Comparison of ENCODE assay signal across 12 mouse cellular contexts in genomic region chr15:103155366-103156321, GRCm38 (mm10). TPM values are rescaled to one million over a fixed set of nuclear protein-coding genes. Genes with fewer than 3 reads are reported as not detected.
DNase-seq lines count a peak whose midpoint lies in the region; ATAC-seq lines count a peak whose summit lies in the region.
"Had no signal": no experiment of that assay in that cellular context is flagged by ENCODE, and none has a peak within 500 bp of the region (broad histone marks: within the 10 kb centered on the region; RNA-seq: fewer than 3 reads in every experiment).

No protein-coding gene starts in this region.

- peaks cover 74% of the 10 kb centered on the region for H3K27me3 ChIP-seq in embryonic facial prominence, embryonic 10.5 days (replicated peaks; ENCODE audit: low read depth, poor library complexity, severe bottlenecking)
- H3K27me3 ChIP-seq in midbrain, embryonic 12.5 days, result peaks cover 28% of the 10 kb centered on the region
- H3K27me3 ChIP-seq: liver, embryonic 15.5 days had no signal

- H3K4me2 ChIP-seq in midbrain, embryonic 12.5 days (replicated peaks), result peak overlapping the region; percentile 28; the same call in 1 of the 2 replicates
- H3K4me2 ChIP-seq: embryonic facial prominence, embryonic 12.5 days; liver, embryonic 15.5 days had no signal

- peak overlapping the region; percentile 32; the same call in 1 of the 2 replicates for H3K27ac ChIP-seq in embryonic facial prominence, embryonic 10.5 days (replicated peaks)
- H3K27ac ChIP-seq in midbrain, embryonic 12.5 days (replicated peaks), result peak overlapping the region; percentile 52; the same call in 1 of the 2 replicates
- H3K27ac ChIP-seq: embryonic facial prominence, embryonic 12.5 days; liver, embryonic 15.5 days had no signal

- H3K36me3 ChIP-seq in embryonic facial prominence, embryonic 10.5 days (replicated peaks), result no peaks in the 10 kb centered on the region
- no peaks in the 10 kb centered on the region for H3K36me3 ChIP-seq in midbrain, embryonic 12.5 days
- H3K36me3 ChIP-seq: embryonic facial prominence, embryonic 12.5 days had no signal

- H3K4me3 ChIP-seq in embryonic facial prominence, embryonic 10.5 days, result peak overlapping the region; percentile 2; the same call in 1 of the 2 replicates
- H3K4me3 ChIP-seq in midbrain, embryonic 12.5 days, result no peak overlapping the region
- H3K4me3 ChIP-seq: embryonic facial prominence, embryonic 12.5 days; liver, embryonic 15.5 days had no signal

- 18% methylated on average over 32 of the region's 32 CpGs for WGBS in embryonic facial prominence, embryonic 10.5 days
- 19% methylated on average over 32 of the region's 32 CpGs for WGBS in midbrain, embryonic 12.5 days

- peaks cover 15% of the 10 kb centered on the region for H3K4me1 ChIP-seq in embryonic facial prominence, embryonic 10.5 days
- peaks cover 13% of the 10 kb centered on the region for H3K4me1 ChIP-seq in midbrain, embryonic 12.5 days
- H3K4me1 ChIP-seq: embryonic facial prominence, embryonic 12.5 days; liver, embryonic 15.5 days had no signal

- DNase-seq in embryo, embryonic 11 days, result peak; percentile 62
- DNase-seq in embryo, embryonic 10.5 days (ENCODE audit: low spot score), result no peak
- no peak for DNase-seq in embryonic facial prominence, embryonic 10.5 days (ENCODE audit: low spot score)
- peak; percentile 68 for DNase-seq in gastrocnemius, postnatal 25 days
- DNase-seq in adrenal gland, adult 18-20 months (ENCODE audit: low spot score in 2 of 2), result no peak
- DNase-seq in Muller cell, postnatal 12 days (ENCODE audit: inconsistent ontology term), result no peak
- DNase-seq in adrenal gland, postnatal 36 days, result no peak
- DNase-seq: heart, adult 11 months; kidney, postnatal 10 days had no signal

- H3K9me3 ChIP-seq in embryonic facial prominence, embryonic 10.5 days, result no peaks in the 10 kb centered on the region
- H3K9me3 ChIP-seq in midbrain, embryonic 12.5 days, result no peaks in the 10 kb centered on the region
- H3K9me3 ChIP-seq: embryonic facial prominence, embryonic 12.5 days; liver, embryonic 15.5 days had no signal

- ATAC-seq in midbrain, embryonic 12.5 days (ENCODE audit: low FRiP score, low read depth), result peak; percentile 80

- H3K9ac ChIP-seq in midbrain, embryonic 12.5 days (replicated peaks), result peak overlapping the region; percentile 17; the same call in 1 of the 2 replicates
- H3K9ac ChIP-seq: embryonic facial prominence, embryonic 12.5 days; liver, embryonic 15.5 days had no signal

RNA-seq across cellular contexts. Expression of gene Smug1, which starts 11.2 kb away (rescaled TPM):
- 15.7 and 19.6 TPM in 2 replicates for polyA plus RNA-seq in embryonic facial prominence, embryonic 10.5 days (2016; fragmentation: Nextera tagmentation; extraction: Ambion mirVana)
- 10 to 100 TPM in 1 of 2 experiments, 1 to 10 TPM in 1; 9.4 to 11.7 TPM for total RNA-seq in gastrocnemius, postnatal 25 days (2021)
- 27.5 and 28.9 TPM in 2 replicates for polyA plus RNA-seq in midbrain, embryonic 12.5 days (2016; fragmentation: Nextera tagmentation; extraction: Ambion mirVana)
- total RNA-seq in adrenal gland, adult 18-20 months (2021), result 10 to 100 TPM; 12.5 to 13.2 TPM
- total RNA-seq in adrenal gland, postnatal 36 days (2021), result 10 to 100 TPM; 11.9 to 13.0 TPM

Comparison
In these comparisons a context has a peak if more than half of its experiments do, and no peak if none do; other contexts are left out.
1. DNase-seq: peak in embryo, embryonic 11 days (single experiment) and gastrocnemius, postnatal 25 days (single experiment); none in embryo, embryonic 10.5 days (single experiment), embryonic facial prominence, embryonic 10.5 days (single experiment), adrenal gland, adult 18-20 months (0 of 2), Muller cell, postnatal 12 days (single experiment) and adrenal gland, postnatal 36 days (0 of 2).